Mouse (Mus musculus) hindbrain, embryonic 13.5 days (tissue): ENCODE measurements around the gene Slc26a10. TPM values are rescaled to one million over a fixed set of nuclear protein-coding genes. Genes with fewer than 3 reads are reported as not detected.

Source experiments
- ATAC-seq: fragments of 200-750 bp; cut with Nextera tagmentation; 2 replicates; pipeline ENCODE4 v1.8.0; 2017; ENCODE audit warnings: moderate TSS enrichment; ENCODE audit not compliant: low FRiP score
- H3K27ac ChIP-seq: fragments of 300-500 bp; sonication (generic); 2 replicates; pipeline ENCODE4 v1.5.1; 2015; ENCODE audit warnings: inconsistent platforms, mild to moderate bottlenecking, moderate library complexity
- H3K27me3 ChIP-seq: fragments of 300-500 bp; sonication (generic); 2 replicates; pipeline ENCODE4 v1.6.1; 2015; ENCODE audit warnings: mild to moderate bottlenecking, inconsistent platforms
- H3K36me3 ChIP-seq: fragments of 300-500 bp; sonication (generic); 2 replicates; pipeline ENCODE4 v1.6.1; 2015; ENCODE audit warnings: mild to moderate bottlenecking, inconsistent platforms
- H3K4me1 ChIP-seq: fragments of 300-500 bp; sonication (generic); replicated peaks from 2 replicates; pipeline ENCODE4 v1.6.1; 2015; ENCODE audit warnings: inconsistent platforms
- H3K4me2 ChIP-seq: fragments of 300-500 bp; sonication (generic); 2 replicates; pipeline ENCODE4 v1.6.1; 2015; ENCODE audit warnings: inconsistent platforms, mild to moderate bottlenecking, moderate library complexity
- H3K4me3 ChIP-seq: fragments of 300-500 bp; sonication (generic); 2 replicates; pipeline ENCODE4 v1.5.1; 2015; ENCODE audit warnings: mild to moderate bottlenecking, inconsistent platforms
- H3K9ac ChIP-seq: fragments of 300-500 bp; sonication (generic); 2 replicates; pipeline ENCODE4 v1.6.1; 2015; ENCODE audit warnings: mild to moderate bottlenecking, inconsistent platforms
- H3K9me3 ChIP-seq: fragments of 300-500 bp; sonication (generic); 2 replicates; pipeline ENCODE4 v1.6.1; 2016; ENCODE audit warnings: inconsistent platforms
- WGBS: fragments of 180-500 bp; shearing (Covaris S2); methylation state at CpG from one replicate; pipeline ENCODE4 v1.1.7; 2015; 5-methylcytosine and 5-hydroxymethylcytosine counted together
- polyA plus RNA-seq: library from polyadenylated mRNA; unstranded; fragments of >200 nt; fragmentation: Nextera tagmentation; extraction: Ambion mirVana; gene quantifications from 2 replicates; pipeline ENCODE4 v1.2.1, GENCODE M21; 2015

Gene Slc26a10
- polyA plus RNA-seq, 1 experiment from 2014 or later, result 1.0 TPM

DNA sequence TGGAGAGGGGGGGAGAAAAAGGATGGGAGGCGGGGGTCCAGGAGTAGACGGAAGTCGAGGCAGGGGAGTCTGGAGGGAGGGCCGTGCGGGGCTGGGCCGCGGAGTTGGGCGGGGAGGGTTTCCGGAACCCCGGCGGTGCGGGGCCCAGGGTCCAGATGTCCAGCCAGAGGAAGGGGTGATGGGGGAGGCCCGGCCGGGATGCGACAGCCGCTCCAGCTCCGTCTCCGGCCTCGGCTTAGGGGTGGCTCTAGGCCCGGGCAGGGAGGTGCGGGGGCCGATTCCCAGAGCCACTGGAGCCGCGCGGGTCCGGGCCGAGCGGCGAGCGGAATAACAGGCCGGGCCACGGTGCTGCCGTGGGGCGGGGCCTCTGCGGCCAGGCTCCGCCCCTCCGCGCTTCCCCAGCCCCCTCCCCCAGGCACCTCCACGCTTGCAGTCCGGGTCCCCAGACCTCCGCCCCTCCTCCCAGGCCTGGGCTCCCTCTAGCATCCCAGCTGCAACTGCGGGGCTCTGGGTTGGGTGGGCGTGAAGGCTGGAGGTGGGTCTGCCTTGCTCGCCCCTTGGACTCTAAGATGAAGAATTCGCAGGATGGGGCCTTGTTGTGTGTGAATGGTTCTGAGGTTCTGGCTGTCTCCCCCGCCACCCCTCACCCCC, 8.1 kb upstream of the Slc26a10 start:
- H3K9me3 ChIP-seq, result no peaks in the 10 kb centered on the region
- H3K27ac ChIP-seq, result peak overlapping the region; percentile 88
- H3K4me3 ChIP-seq, result peak overlapping the region; percentile 69
- peak overlapping the region; percentile 85 for H3K9ac ChIP-seq
- under 1% methylated on average over 22 of the region's 46 CpGs for WGBS
- peaks cover 12% of the 10 kb centered on the region for H3K27me3 ChIP-seq
- peaks cover 75% of the 10 kb centered on the region for H3K4me1 ChIP-seq
- peak; percentile 81 for ATAC-seq
- peaks cover 29% of the 10 kb centered on the region for H3K36me3 ChIP-seq
- peak overlapping the region; percentile 98 for H3K4me2 ChIP-seq

- Histone ChIP-seq H3K4me2 (peak overlapping the region; percentile 98), H3K9me3 (no peaks in the 10 kb centered on the region), H3K36me3 (peaks cover 29% of the 10 kb centered on the region), H3K4me3 (peak overlapping the region; percentile 69), H3K27ac (peak overlapping the region; percentile 88), H3K27me3 (peaks cover 17% of the 10 kb centered on the region), H3K9ac (peak overlapping the region; percentile 85), H3K4me1 (peaks cover 73% of the 10 kb centered on the region)
- WGBS, result under 1% methylated on average over 15 of the region's 21 CpGs
- ATAC-seq, result peak; percentile 26
Observed at GRCm38 (mm10) chr10:127188079-127188453, 7.6 kb upstream of the Slc26a10 start.

- peaks cover 29% of the 10 kb centered on the region for H3K36me3 ChIP-seq
- peak overlapping the region; percentile 69 for H3K4me3 ChIP-seq
- H3K27me3 ChIP-seq, result peaks cover 22% of the 10 kb centered on the region
- peaks cover 68% of the 10 kb centered on the region for H3K4me1 ChIP-seq
- H3K4me2 ChIP-seq, result peak overlapping the region; percentile 98
- 33% methylated on average over 10 of the region's 10 CpGs for WGBS
- H3K9ac ChIP-seq, result peak overlapping the region; percentile 85
- H3K27ac ChIP-seq, result peak overlapping the region; percentile 88
- no peaks in the 10 kb centered on the region for H3K9me3 ChIP-seq
- peak; percentile 4; the same call in 1 of the 2 replicates for ATAC-seq
Observed at GRCm38 (mm10) chr10:127187371-127188078, 7.1 kb upstream of the Slc26a10 start.

- 79% methylated on average over 1 of the region's 1 CpGs for WGBS
- H3K4me2 ChIP-seq, result no peak overlapping the region
Observed at GRCm38 (mm10) chr10:127186451-127186850, 6.0 kb upstream of the Slc26a10 start.

DNA sequence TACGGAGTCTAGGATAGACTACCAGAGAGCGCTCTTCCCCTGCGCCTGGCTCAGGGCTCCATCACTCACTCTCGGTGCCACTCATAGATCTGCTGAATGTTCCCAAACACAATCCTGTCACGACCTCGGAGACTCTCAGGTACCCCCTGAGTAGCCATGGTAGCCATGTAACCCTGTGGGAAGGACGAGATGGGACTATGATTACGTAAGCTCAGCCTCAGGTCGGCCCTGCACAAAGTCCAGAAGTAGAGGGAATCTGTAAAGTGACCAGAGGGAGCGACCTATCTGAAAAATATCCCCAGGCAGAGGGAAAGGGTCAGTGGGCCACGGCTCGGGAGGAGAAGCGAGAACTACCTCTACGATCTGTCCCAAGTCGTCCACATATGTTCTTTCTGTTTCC, 5.1 kb upstream of the Slc26a10 start:
- Histone ChIP-seq H3K4me2 (no peak overlapping the region), H3K4me3 (no peak overlapping the region), H3K9ac (no peak overlapping the region), H3K9me3 (no peaks in the 10 kb centered on the region), H3K36me3 (peaks cover 15% of the 10 kb centered on the region), H3K27ac (no peak overlapping the region; the same call in 1 of the 2 replicates), H3K27me3 (peaks cover 37% of the 10 kb centered on the region), H3K4me1 (peaks cover 57% of the 10 kb centered on the region)
- no peak for ATAC-seq
- WGBS, result 86% methylated on average over 15 of the region's 15 CpGs

More at GRCm38 (mm10) chr10:127186451-127186850, 6.0 kb upstream of the Slc26a10 start:
- Histone ChIP-seq H3K27ac (no peak overlapping the region), H3K4me1 (peaks cover 64% of the 10 kb centered on the region), H3K36me3 (peaks cover 25% of the 10 kb centered on the region), H3K4me3 (no peak overlapping the region), H3K9me3 (no peaks in the 10 kb centered on the region), H3K9ac (no peak overlapping the region), H3K27me3 (peaks cover 28% of the 10 kb centered on the region)
- ATAC-seq, result no peak

DNA sequence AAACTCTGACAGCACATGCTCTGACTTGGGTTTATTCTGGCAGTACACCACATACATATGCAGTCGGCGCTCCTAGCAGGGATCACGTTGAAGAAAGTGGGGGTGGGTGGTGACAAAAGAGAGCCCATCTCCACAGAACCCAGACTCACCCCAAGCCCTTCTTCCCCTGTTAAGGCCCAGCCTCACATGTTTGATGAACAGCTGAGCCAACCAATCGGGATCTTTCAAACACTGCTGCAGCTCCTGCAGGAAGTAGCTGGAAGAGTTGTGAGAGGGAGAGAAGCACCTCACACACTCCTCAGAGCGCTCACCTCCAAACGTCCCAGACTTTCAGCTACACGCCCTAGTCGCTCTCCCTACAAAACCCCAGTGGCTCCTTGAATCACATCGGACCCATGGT, 4.7 kb upstream of the Slc26a10 start:
- ATAC-seq, result no peak
- WGBS, result 68% methylated on average over 9 of the region's 9 CpGs
- no peak overlapping the region for H3K4me3 ChIP-seq
- H3K27ac ChIP-seq, result no peak overlapping the region; the same call in 1 of the 2 replicates
- no peaks in the 10 kb centered on the region for H3K9me3 ChIP-seq
- H3K36me3 ChIP-seq, result peaks cover 14% of the 10 kb centered on the region
- H3K9ac ChIP-seq, result no peak overlapping the region
- no peak overlapping the region for H3K4me2 ChIP-seq
- peaks cover 57% of the 10 kb centered on the region for H3K4me1 ChIP-seq
- H3K27me3 ChIP-seq, result peaks cover 41% of the 10 kb centered on the region

- no peaks in the 10 kb centered on the region for H3K9me3 ChIP-seq
- WGBS, result 16% methylated on average over 20 of the region's 20 CpGs
- no peak for ATAC-seq
- H3K9ac ChIP-seq, result peak overlapping the region; percentile 53
- peak overlapping the region; percentile 29; the same call in 1 of the 2 replicates for H3K4me2 ChIP-seq
- peaks cover 14% of the 10 kb centered on the region for H3K36me3 ChIP-seq
- H3K27me3 ChIP-seq, result peaks cover 55% of the 10 kb centered on the region
- no peak overlapping the region for H3K27ac ChIP-seq
- H3K4me3 ChIP-seq, result no peak overlapping the region
- peaks cover 49% of the 10 kb centered on the region for H3K4me1 ChIP-seq
Observed at GRCm38 (mm10) chr10:127183759-127184158, 3.3 kb upstream of the Slc26a10 start.

GRCm38 (mm10) chr10:127182624-127183023, 2.2 kb upstream of the Slc26a10 start:
- H3K27ac ChIP-seq, result no peak overlapping the region
- no peaks in the 10 kb centered on the region for H3K9me3 ChIP-seq
- no peak overlapping the region for H3K4me3 ChIP-seq
- H3K4me2 ChIP-seq, result no peak overlapping the region
- ATAC-seq, result no peak
- peaks cover 14% of the 10 kb centered on the region for H3K36me3 ChIP-seq
- peaks cover 51% of the 10 kb centered on the region for H3K4me1 ChIP-seq
- peaks cover 66% of the 10 kb centered on the region for H3K27me3 ChIP-seq
- no peak overlapping the region; the same call in 1 of the 2 replicates for H3K9ac ChIP-seq
- WGBS, result 77% methylated on average over 4 of the region's 4 CpGs

- H3K27me3 ChIP-seq, result peaks cover 76% of the 10 kb centered on the region
- peaks cover 48% of the 10 kb centered on the region for H3K4me1 ChIP-seq
- ATAC-seq, result no peak
- H3K4me2 ChIP-seq, result no peak overlapping the region
- 65% methylated on average over 6 of the region's 6 CpGs for WGBS
- H3K9me3 ChIP-seq, result no peaks in the 10 kb centered on the region
- H3K27ac ChIP-seq, result no peak overlapping the region
- no peak overlapping the region for H3K9ac ChIP-seq
- no peak overlapping the region for H3K4me3 ChIP-seq
- peaks cover 10% of the 10 kb centered on the region for H3K36me3 ChIP-seq
Observed at GRCm38 (mm10) chr10:127181566-127181965, 1.1 kb upstream of the Slc26a10 start.

GRCm38 (mm10) chr10:127180695-127181047, 226 bp upstream of the Slc26a10 start:
- 18% methylated on average over 3 of the region's 3 CpGs for WGBS
- Histone ChIP-seq H3K36me3 (peaks cover 9% of the 10 kb centered on the region; the same call in 1 of the 2 replicates), H3K4me1 (peaks cover 48% of the 10 kb centered on the region), H3K27me3 (peaks cover 85% of the 10 kb centered on the region), H3K9ac (peak overlapping the region; percentile 46; the same call in 1 of the 2 replicates), H3K4me2 (no peak overlapping the region), H3K27ac (no peak overlapping the region), H3K4me3 (peak overlapping the region; percentile 21; the same call in 1 of the 2 replicates), H3K9me3 (no peaks in the 10 kb centered on the region)
- no peak for ATAC-seq

DNA sequence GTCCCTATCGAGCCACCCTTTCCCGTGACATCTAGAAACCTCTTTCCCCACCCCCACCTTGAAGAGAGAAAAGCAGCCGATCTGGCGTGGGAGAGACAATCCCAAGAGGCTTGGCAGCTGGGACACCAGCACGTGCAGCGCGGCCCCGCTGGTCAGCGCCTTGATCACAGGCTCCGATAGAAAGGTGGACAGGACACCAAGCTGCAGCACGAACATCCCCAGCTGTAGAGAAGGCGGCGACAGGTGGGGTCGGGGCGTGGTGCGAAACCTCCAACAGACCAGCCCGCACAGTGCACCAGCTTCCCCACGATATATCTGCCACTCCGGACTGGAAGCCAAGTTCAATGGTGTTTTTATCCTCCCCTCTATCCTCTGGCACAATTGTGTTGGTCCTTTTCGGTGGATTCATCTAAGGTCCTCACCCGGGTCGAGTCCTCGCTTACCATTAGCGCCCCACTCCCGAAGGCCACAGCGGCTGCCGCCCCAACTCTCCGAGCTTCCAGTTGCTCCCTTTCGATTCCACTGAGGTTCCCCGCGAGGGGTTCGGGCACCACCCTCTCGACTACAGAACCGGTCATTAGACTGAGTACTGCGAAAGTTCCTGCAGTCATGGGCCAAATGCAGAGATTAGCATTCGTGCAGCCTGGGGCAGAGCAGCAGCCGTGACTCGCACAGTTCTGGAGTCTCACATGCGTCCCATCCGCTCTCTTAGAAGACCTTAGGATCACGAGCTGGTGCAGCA, 2.0 kb downstream of the Slc26a10 start:
- Histone ChIP-seq H3K9me3 (no peaks in the 10 kb centered on the region), H3K36me3 (peaks cover 12% of the 10 kb centered on the region; the same call in 1 of the 2 replicates), H3K27ac (no peak overlapping the region), H3K4me2 (peak overlapping the region; percentile 49), H3K9ac (peak overlapping the region; percentile 29; the same call in 1 of the 2 replicates), H3K4me1 (peaks cover 29% of the 10 kb centered on the region), H3K27me3 (peaks cover 90% of the 10 kb centered on the region), H3K4me3 (peak overlapping the region; percentile 26)
- ATAC-seq, result no peak
- WGBS, result 3% methylated on average over 41 of the region's 41 CpGs

- ATAC-seq, result peak; percentile 44
- Histone ChIP-seq H3K4me3 (peak overlapping the region; percentile 26), H3K27me3 (peaks cover 90% of the 10 kb centered on the region), H3K9ac (peak overlapping the region; percentile 29; the same call in 1 of the 2 replicates), H3K4me1 (peaks cover 27% of the 10 kb centered on the region), H3K9me3 (no peaks in the 10 kb centered on the region), H3K4me2 (peak overlapping the region; percentile 49), H3K36me3 (peaks cover 11% of the 10 kb centered on the region), H3K27ac (no peak overlapping the region)
- 0% methylated on average over 23 of the region's 23 CpGs for WGBS
Observed at GRCm38 (mm10) chr10:127177719-127178118, 2.7 kb downstream of the Slc26a10 start.
